39 mouse cellular contexts compared by ENCODE assay signal in the genomic region with DNA sequence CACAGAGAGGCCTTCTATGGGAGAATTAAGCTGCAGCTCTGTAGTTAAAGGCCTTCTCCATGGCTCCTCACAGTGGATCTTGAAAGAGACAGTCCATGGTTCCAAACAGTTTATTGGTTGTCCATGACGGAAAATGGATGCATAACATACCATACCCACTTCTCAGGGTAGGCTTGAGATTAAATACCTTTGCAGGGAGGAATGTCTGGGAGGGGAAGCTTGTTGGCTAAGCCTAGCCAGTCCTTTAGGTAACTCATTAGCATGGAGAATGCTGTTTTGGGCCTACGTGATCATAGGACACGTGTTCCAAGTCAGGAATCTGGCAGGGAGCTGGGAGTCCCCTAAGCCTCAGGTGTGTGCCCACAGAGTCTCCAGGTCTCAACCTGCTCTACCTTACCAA. TPM values are rescaled to one million over a fixed set of nuclear protein-coding genes. Genes with fewer than 3 reads are reported as not detected.
"Had no signal": no experiment of that assay in that cellular context is flagged by ENCODE, and none has a peak within 500 bp of the region (broad histone marks: within the 10 kb centered on the region; RNA-seq: fewer than 3 reads in every experiment).

No protein-coding gene starts in this region.

- H3K27me3 ChIP-seq: limb, embryonic 15.5 days; midbrain, embryonic 15.5 days; neural tube, embryonic 12.5 days had no signal

- H3K9me3 ChIP-seq: limb, embryonic 10.5 days; limb, embryonic 12.5 days; limb, embryonic 13.5 days; limb, embryonic 15.5 days; liver, embryonic 12.5 days; liver, embryonic 13.5 days; liver, embryonic 15.5 days; lung, embryonic 15.5 days; midbrain, embryonic 10.5 days; midbrain, embryonic 12.5 days; midbrain, embryonic 13.5 days; midbrain, embryonic 15.5 days; neural tube, embryonic 12.5 days had no signal

- H3K4me3 ChIP-seq: left cerebral cortex, adult 2 months; limb, embryonic 10.5 days; limb, embryonic 12.5 days; limb, embryonic 13.5 days; limb, embryonic 15.5 days; liver, embryonic 12.5 days; liver, embryonic 13.5 days; liver, embryonic 15.5 days; lung, embryonic 15.5 days; megakaryocyte, embryonic 14.5 days; midbrain, embryonic 10.5 days; midbrain, embryonic 12.5 days; midbrain, embryonic 13.5 days; midbrain, embryonic 15.5 days; myocyte; neural tube, embryonic 12.5 days had no signal

- H3K9ac ChIP-seq: limb, embryonic 12.5 days; limb, embryonic 13.5 days; limb, embryonic 15.5 days; liver, embryonic 12.5 days; liver, embryonic 13.5 days; liver, embryonic 14.5 days; liver, embryonic 15.5 days; liver, postnatal 0 days; lung, embryonic 14.5 days; lung, embryonic 15.5 days; midbrain, embryonic 12.5 days; midbrain, embryonic 13.5 days; midbrain, embryonic 15.5 days; neural tube, embryonic 12.5 days had no signal

- H3K27ac ChIP-seq: left cerebral cortex, adult 2 months; limb, embryonic 10.5 days; limb, embryonic 12.5 days; limb, embryonic 13.5 days; limb, embryonic 15.5 days; liver, embryonic 12.5 days; liver, embryonic 13.5 days; liver, embryonic 14.5 days; liver, embryonic 15.5 days; lung, embryonic 15.5 days; macrophage; midbrain, embryonic 10.5 days; midbrain, embryonic 12.5 days; midbrain, embryonic 13.5 days; midbrain, embryonic 15.5 days; neural tube, embryonic 12.5 days had no signal

- H3K36me3 ChIP-seq: limb, embryonic 10.5 days; limb, embryonic 12.5 days; limb, embryonic 13.5 days; limb, embryonic 15.5 days; liver, embryonic 12.5 days; liver, embryonic 13.5 days; liver, embryonic 15.5 days; lung, embryonic 15.5 days; midbrain, embryonic 10.5 days; midbrain, embryonic 12.5 days; midbrain, embryonic 13.5 days; midbrain, embryonic 15.5 days; neural tube, embryonic 12.5 days had no signal

- H3K4me1 ChIP-seq: limb, embryonic 10.5 days; limb, embryonic 12.5 days; limb, embryonic 13.5 days; limb, embryonic 15.5 days; liver, embryonic 12.5 days; liver, embryonic 13.5 days; liver, embryonic 15.5 days; lung, embryonic 15.5 days; midbrain, embryonic 10.5 days; midbrain, embryonic 12.5 days; midbrain, embryonic 13.5 days; midbrain, embryonic 15.5 days; neural tube, embryonic 12.5 days had no signal

- DNase-seq: left cerebral cortex, postnatal 4 days; liver; liver, embryonic 13.5 days; liver, postnatal 0 days; lung, adult 18-20 months; lung, adult 2 months; lung, embryonic 14.5 days; lung, postnatal 10 days; lung, postnatal 14 days; lung, postnatal 36 days; midbrain, embryonic 14.5 days had no signal

- H3K4me2 ChIP-seq: limb, embryonic 12.5 days; limb, embryonic 13.5 days; limb, embryonic 15.5 days; liver, embryonic 11.5 days; liver, embryonic 12.5 days; liver, embryonic 13.5 days; liver, embryonic 15.5 days; lung, embryonic 14.5 days; lung, embryonic 15.5 days; midbrain, embryonic 11.5 days; midbrain, embryonic 12.5 days; midbrain, embryonic 13.5 days; midbrain, embryonic 15.5 days; neural tube, embryonic 12.5 days had no signal

- ATAC-seq: liver, embryonic 12.5 days; liver, postnatal 0 days; midbrain, embryonic 13.5 days; midbrain, embryonic 15.5 days; midbrain, embryonic 16.5 days had no signal

RNA-seq across cellular contexts. Expression of gene Ttll11, which starts 12.5 kb away (rescaled TPM):
- total RNA-seq: monocyte, adult 5-6 weeks had no signal

RNA-seq across cellular contexts. Expression of gene Morn5, which starts 57.0 kb away (rescaled TPM):
- total RNA-seq: liver, adult 2 months; megakaryocyte progenitor cell, adult 5-6 weeks; megakaryocyte, adult 5-6 weeks; megakaryocyte-erythroid progenitor cell, adult 5-6 weeks; monocyte, adult 5-6 weeks had no signal
- polyA plus RNA-seq: limb, embryonic 11.5 days; limb, embryonic 12.5 days; limb, embryonic 15.5 days; liver, adult 2 months; liver, embryonic 11.5 days; liver, embryonic 13.5 days; liver, embryonic 14.5 days; liver, embryonic 15.5 days; liver, embryonic 16.5 days; liver, postnatal 0 days; macrophage; neural tube, embryonic 11.5 days had no signal
